Mouse (Mus musculus): Measurements from ENCODE around the gene Nphp4.

Nphp4 gene

GRCm38 (mm10) chr4:152568006-152568405 lies 91.5 kb downstream of the Nphp4 start:
- no peak for DNase-seq (ENCODE audit: low spot score)

GRCm38 (mm10) chr4:152568662-152569395 lies 92.3 kb downstream of the Nphp4 start:
- no peak for DNase-seq (ENCODE audit: low spot score)

GRCm38 (mm10) chr4:152574266-152574665 lies 97.8 kb downstream of the Nphp4 start:
- no peak for DNase-seq (ENCODE audit: low spot score)

- no peak for DNase-seq (ENCODE audit: low spot score)
These were observed 100.3 kb downstream of the Nphp4 start for GRCm38 (mm10) chr4:152576826-152577225.

GRCm38 (mm10) chr4:152579956-152580355 lies 103.5 kb downstream of the Nphp4 start:
- no peak for DNase-seq (ENCODE audit: low spot score)

GRCm38 (mm10) chr4:152582206-152582605 lies 105.7 kb downstream of the Nphp4 start:
- no peak for DNase-seq (ENCODE audit: low spot score)

- DNase-seq (ENCODE audit: low spot score) = no peak
These were observed 107.1 kb downstream of the Nphp4 start for GRCm38 (mm10) chr4:152583616-152584015.

- DNase-seq (ENCODE audit: low spot score) = no peak
These were observed 109.0 kb downstream of the Nphp4 start for GRCm38 (mm10) chr4:152585526-152585925.

- DNase-seq (ENCODE audit: low spot score) = no peak
These were observed 109.7 kb downstream of the Nphp4 start for GRCm38 (mm10) chr4:152586175-152586574.

- no peak for DNase-seq (ENCODE audit: low spot score)
These were observed 127.8 kb downstream of the Nphp4 start for GRCm38 (mm10) chr4:152604285-152604684.

- DNase-seq (ENCODE audit: low spot score) = no peak
These were observed 132.7 kb downstream of the Nphp4 start for GRCm38 (mm10) chr4:152609196-152609595.

GRCm38 (mm10) chr4:152610026-152610425 lies 133.5 kb downstream of the Nphp4 start:
- no peak for DNase-seq (ENCODE audit: low spot score)
